Mouse (Mus musculus) heart, adult 2 months (tissue): ENCODE measurements at regions not wholly inside any gene's neighbourhood (a gene's known extent, or its start where the extent isn't known, plus 50 kb on each side); places are given as distances from the start of the nearest gene placed in this dataset.

Experiments used
- CTCF ChIP-seq: fragments of 200-600 bp; IDR thresholded peaks from 2 replicates; pipeline ENCODE4 v1.8.1; 2022; ENCODE audit warnings: antibody characterized with exemption, mild to moderate bottlenecking, moderate library complexity
- EP300 ChIP-seq: fragments of 200-500 bp; IDR thresholded peaks from 2 replicates; pipeline ENCODE4 v1.6.1; 2011; ENCODE audit warnings: low read depth, low read length, control low read depth; ENCODE audit not compliant: insufficient read depth
- POLR2A ChIP-seq: fragments of 200-500 bp; IDR thresholded peaks from 2 replicates; pipeline ENCODE4 v1.6.1; 2011; ENCODE audit warnings: mild to moderate bottlenecking, low read depth, low read length, control low read depth; ENCODE audit not compliant: insufficient read depth

DNA sequence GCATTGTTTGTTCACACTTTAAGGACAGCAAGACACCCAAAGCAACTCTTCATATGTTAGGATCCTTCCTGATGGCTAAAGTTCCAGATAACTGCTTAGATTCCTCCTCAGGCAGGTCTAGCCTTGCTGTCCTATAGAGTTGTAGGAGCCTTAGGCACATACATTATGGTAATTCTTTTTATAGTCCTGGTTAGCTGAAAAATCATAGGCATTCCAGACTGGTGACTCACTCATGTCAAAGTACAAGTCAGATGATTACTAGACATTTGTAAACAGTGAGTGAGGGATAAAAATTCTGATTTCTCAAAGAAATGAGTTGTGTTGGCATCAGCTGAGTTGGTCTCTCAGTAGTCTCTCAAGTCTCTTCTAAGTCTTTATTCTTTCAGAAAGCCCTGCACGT is 142.4 kb downstream of the Il15 start:
- TF ChIP-seq CTCF (no peak), POLR2A (no peak), EP300 (no peak)
